19 mouse cellular contexts compared by ENCODE assay signal in the genomic region with DNA sequence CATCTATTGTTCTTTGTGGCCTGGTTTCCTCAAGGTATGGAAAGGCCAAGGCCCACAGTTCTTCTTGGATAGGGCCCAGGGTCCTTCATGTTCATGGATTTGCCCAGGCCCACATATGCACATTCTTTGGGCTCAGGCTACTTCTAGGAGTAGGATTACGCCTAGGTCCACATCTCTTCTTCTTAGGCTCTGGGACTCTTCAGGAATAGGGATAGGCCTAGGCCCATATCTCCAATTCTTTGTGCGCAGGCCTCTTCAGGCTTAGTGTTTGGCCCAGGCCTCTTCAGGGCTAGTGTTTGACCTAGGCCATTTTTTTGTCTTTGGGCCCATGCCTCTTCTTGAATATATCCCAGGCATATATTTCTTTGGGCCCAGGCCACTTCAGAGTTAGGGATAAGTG.
A peak's percentile ranks its signal among the peaks of the same experiment; 100 is the strongest.
DNase-seq lines count a peak whose midpoint lies in the region.
"Had no signal": no experiment of that assay in that cellular context is flagged by ENCODE, and none has a peak within 500 bp of the region (broad histone marks: within the 10 kb centered on the region; RNA-seq: fewer than 3 reads in every experiment).

No protein-coding gene starts in this region.

- peak; percentile 56 for DNase-seq in heart, adult 11 months
- DNase-seq in heart, adult 18-20 months, result no peak
- peak; percentile 53 for DNase-seq in heart, embryonic 10.5 days (ENCODE audit: low spot score)
- DNase-seq in heart, adult 9 months (ENCODE audit: low spot score in 2 of 2), result no peak
- DNase-seq in testis, postnatal 10 days (ENCODE audit: low spot score), result peak; percentile 9
- no peak for DNase-seq in testis, postnatal 14 days (ENCODE audit: low spot score)
- DNase-seq: adrenal gland, adult 2 months; adrenal gland, adult 8-10 months; adrenal gland, postnatal 10 days; adrenal gland, postnatal 14 days; adrenal gland, postnatal 25 days; adrenal gland, postnatal 36 days; B cell, adult 2 months; cerebellum, adult 11 months; cerebellum, adult 11-12 months; cerebellum, adult 18-20 months had no signal

- WGBS in heart, embryonic 10.5 days, result 83% methylated on average over 2 of the region's 2 CpGs

- H3K27me3 ChIP-seq in heart, embryonic 10.5 days (ENCODE audit: insufficient read depth, poor library complexity, severe bottlenecking), result no peaks in the 10 kb centered on the region
- H3K27me3 ChIP-seq: CH12.LX, Patski had no signal

- no peaks in the 10 kb centered on the region for H3K4me1 ChIP-seq in heart, embryonic 10.5 days

- no peak overlapping the region for H3K27ac ChIP-seq in heart, embryonic 10.5 days

- no peak overlapping the region for H3K4me3 ChIP-seq in heart, embryonic 10.5 days

- H3K36me3 ChIP-seq in heart, embryonic 10.5 days, result no peaks in the 10 kb centered on the region
- H3K36me3 ChIP-seq: G1E had no signal

- H3K9me3 ChIP-seq in heart, embryonic 10.5 days, result peaks cover 7% of the 10 kb centered on the region

Comparison
In these comparisons a context has a peak if more than half of its experiments do, and no peak if none do; other contexts are left out.
1. DNase-seq: peak in heart, adult 11 months (single experiment), heart, embryonic 10.5 days (single experiment) and testis, postnatal 10 days (single experiment); none in heart, adult 18-20 months (0 of 2), heart, adult 9 months (0 of 2) and testis, postnatal 14 days (single experiment).